Mouse (Mus musculus): ENCODE results near the gene Grm1.

- TF ChIP-seq MYOG (IDR thresholded peaks at IDR 0.05; ENCODE audit: control insufficient read depth, extremely low read depth, insufficient read length): no peak
- no peak for TF ChIP-seq USF1 (IDR thresholded peaks at IDR 0.05; ENCODE audit: low read depth)
- TF ChIP-seq MYOD1 (IDR thresholded peaks at IDR 0.05; ENCODE audit: control insufficient read depth, insufficient read length, low read depth): no peak
- TF ChIP-seq CTCF (IDR thresholded peaks at IDR 0.05; ENCODE audit: control insufficient read depth, insufficient read depth, insufficient read length): no peak
Measured at GRCm38 (mm10) chr10:11013653-11014052, 68.5 kb downstream of the Grm1 start.
